Mouse (Mus musculus): ENCODE results near the gene Ankrd13a.

GRCm38 (mm10) chr5:114742572-114742971, 31.9 kb upstream of the Ankrd13a start:
- no peak for TF ChIP-seq CTCF (IDR thresholded peaks at IDR 0.05; ENCODE audit: borderline replicate concordance, control insufficient read depth, extremely low read depth, insufficient read depth, low read length, poor library complexity)
- TF ChIP-seq POLR2A (IDR thresholded peaks at IDR 0.05; ENCODE audit: control insufficient read depth, extremely low read depth, insufficient read depth, low read length, poor library complexity) = no peak

All from thymus, adult 2 months (tissue).